Mouse (Mus musculus): ENCODE measurements at regions not wholly inside any gene's neighbourhood (a gene's known extent, or its start where the extent isn't known, plus 50 kb on each side); places are given as distances from the start of the nearest gene placed in this dataset.

- TF ChIP-seq CTCF (IDR thresholded peaks at IDR 0.05; ENCODE audit: extremely low read depth, insufficient read length, insufficient replicate concordance, low read depth, low read length) (no peak), POLR2A (IDR thresholded peaks at IDR 0.05; ENCODE audit: low read depth, low read length) (no peak)
Observed at GRCm38 (mm10) chr19:32905901-32906431, 148.7 kb downstream of the Pten start.
